Mouse (Mus musculus) bone marrow macrophage, adult 2 months (primary cell): ENCODE measurements around the gene B4galt2.

Source experiments
- CTCF ChIP-seq: IDR thresholded peaks from 2 replicates; pipeline ENCODE4 v1.5.1; 2012; ENCODE audit warnings: low read depth, mild to moderate bottlenecking, low read length, moderate library complexity
- POLR2A ChIP-seq: IDR thresholded peaks from 2 replicates; pipeline ENCODE4 v1.6.1; 2012; ENCODE audit warnings: mild to moderate bottlenecking, low read depth, low read length, borderline replicate concordance

- no peak for TF ChIP-seq CTCF
- no peak for TF ChIP-seq POLR2A
Measured at GRCm38 (mm10) chr4:117836204-117836767, 47.0 kb downstream of the B4galt2 start.
